Mouse (Mus musculus) right cerebral cortex, postnatal 10 days (tissue): ENCODE results near the gene Srcin1.

Experiments used
- DNase-seq, 2 experiments: peaks; one replicate each; pipeline ENCODE4 v3.0.0; 2021; ENCODE audit warnings: low spot score in 2 of 2

Gene Srcin1

GRCm38 (mm10) chr11:97579088-97579857 is 3.3 kb upstream of the Srcin1 start:
- DNase-seq: no peak

- DNase-seq: peak in 1 of 2 experiments; percentile 32
These were observed 2.3 kb upstream of the Srcin1 start for GRCm38 (mm10) chr11:97578286-97578685.

- DNase-seq: peak; percentile 82 to 86
These were observed 348 bp downstream of the Srcin1 start for GRCm38 (mm10) chr11:97575638-97576037.

- peak; percentile 89 to 91 for DNase-seq
These were observed 911 bp downstream of the Srcin1 start for GRCm38 (mm10) chr11:97575075-97575474.

- DNase-seq: no peak
These were observed 1.4 kb downstream of the Srcin1 start for GRCm38 (mm10) chr11:97574551-97575051.

- peak; percentile 86 to 87 for DNase-seq
These were observed 2.0 kb downstream of the Srcin1 start for GRCm38 (mm10) chr11:97573891-97574550.

- DNase-seq: peak; percentile 64 to 68
These were observed 3.0 kb downstream of the Srcin1 start for GRCm38 (mm10) chr11:97572895-97573480.

GRCm38 (mm10) chr11:97572089-97572345 is 4.0 kb downstream of the Srcin1 start:
- no peak for DNase-seq

GRCm38 (mm10) chr11:97571266-97572088 is 4.5 kb downstream of the Srcin1 start:
- DNase-seq: peak; percentile 33 to 49

- peak; percentile 71 to 72 for DNase-seq
These were observed 5.4 kb downstream of the Srcin1 start for GRCm38 (mm10) chr11:97570493-97571137.

GRCm38 (mm10) chr11:97569806-97570205 is 6.2 kb downstream of the Srcin1 start:
- DNase-seq: no peak

GRCm38 (mm10) chr11:97569301-97569724 is 6.7 kb downstream of the Srcin1 start:
- DNase-seq: peak in 1 of 2 experiments; percentile 55

- DNase-seq: peak; percentile 91 to 92
These were observed 7.3 kb downstream of the Srcin1 start for GRCm38 (mm10) chr11:97568729-97569128.

GRCm38 (mm10) chr11:97567480-97567879 is 8.5 kb downstream of the Srcin1 start:
- no peak for DNase-seq

GRCm38 (mm10) chr11:97566551-97566950 is 9.4 kb downstream of the Srcin1 start:
- DNase-seq: no peak

- no peak for DNase-seq
These were observed 12.3 kb downstream of the Srcin1 start for GRCm38 (mm10) chr11:97563730-97564129.

GRCm38 (mm10) chr11:97562536-97562935 is 13.4 kb downstream of the Srcin1 start:
- no peak for DNase-seq

GRCm38 (mm10) chr11:97560210-97560963 is 15.6 kb downstream of the Srcin1 start:
- no peak for DNase-seq

- DNase-seq: no peak
These were observed 16.4 kb downstream of the Srcin1 start for GRCm38 (mm10) chr11:97559549-97559948.

- DNase-seq: no peak
These were observed 18.1 kb downstream of the Srcin1 start for GRCm38 (mm10) chr11:97557885-97558284.
